Comparison of ENCODE assay signal across 9 mouse cellular contexts in the genomic region with DNA sequence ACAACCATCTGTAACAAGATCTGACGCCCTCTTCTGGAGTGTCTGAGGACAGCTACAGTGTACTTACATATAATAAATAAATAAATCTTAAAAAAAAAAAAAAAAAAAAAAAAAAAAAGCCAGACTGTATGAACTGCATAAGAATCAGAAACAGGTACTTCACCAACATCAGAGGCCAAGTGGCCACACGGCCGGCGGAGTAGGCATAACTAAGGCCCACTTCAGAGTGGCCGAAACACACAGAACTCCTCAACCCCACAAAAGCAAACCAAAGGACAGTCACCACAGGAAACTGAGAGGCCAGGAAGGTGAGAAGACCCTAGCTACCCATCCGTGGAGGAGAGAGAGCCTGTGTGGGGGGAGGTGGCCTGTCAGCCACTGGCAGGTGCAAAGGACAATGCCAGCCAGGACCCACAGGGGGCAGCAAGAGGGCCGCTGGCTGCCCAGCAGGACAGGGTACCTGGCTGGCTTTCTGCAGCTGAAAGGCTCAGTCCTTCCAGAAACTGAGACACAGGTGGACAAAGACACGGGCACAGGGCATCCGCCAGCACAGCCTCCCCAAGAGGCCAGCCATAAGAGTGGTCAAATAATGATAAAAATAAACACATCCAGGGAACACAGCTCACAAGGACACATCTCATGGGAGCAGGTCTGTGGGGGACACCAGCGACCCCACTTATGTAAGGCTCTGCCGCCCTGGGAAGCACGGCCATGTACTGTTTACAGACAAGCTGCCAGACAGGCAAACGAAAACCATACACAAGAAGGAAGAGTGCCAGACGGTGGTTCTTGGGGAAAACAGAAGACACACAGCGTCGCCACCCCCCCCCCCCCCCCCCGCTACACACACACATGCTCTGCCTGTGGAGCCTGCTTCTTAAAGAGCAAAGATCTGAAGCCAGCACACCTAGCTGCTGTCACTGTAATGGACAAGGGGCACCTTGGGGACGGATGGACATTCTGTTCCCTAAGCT. TPM values are rescaled to one million over a fixed set of nuclear protein-coding genes. Genes with fewer than 3 reads are reported as not detected.
DNase-seq lines count a peak whose midpoint lies in the region; ATAC-seq and TF ChIP-seq lines count a peak whose summit lies in the region.
"Had no signal": no experiment of that assay in that cellular context is flagged by ENCODE, and none has a peak within 500 bp of the region (broad histone marks: within the 10 kb centered on the region; RNA-seq: fewer than 3 reads in every experiment).

No protein-coding gene starts in this region.

- H3K79me2 ChIP-seq in MEL (ENCODE audit: control insufficient read depth, insufficient read depth, low read length, poor library complexity), result no peaks in the 10 kb centered on the region; the same call in 1 of the 2 replicates

- no peak for TF ChIP-seq EP300 in MEL (IDR thresholded peaks at IDR 0.05; ENCODE audit: low read depth in 1 of 2, low read length in 2 of 2)

- ATAC-seq in forebrain, embryonic 12.5 days (ENCODE audit: low FRiP score), result no peak
- no peak for ATAC-seq in midbrain, embryonic 14.5 days (ENCODE audit: low FRiP score, low TSS enrichment)

- no peak overlapping the region for H3K4me3 ChIP-seq in MEL (ENCODE audit: control insufficient read depth in 1 of 2, insufficient read depth in 1 of 2, low read depth in 2 of 2, low read length in 2 of 2)
- no peak overlapping the region for H3K4me3 ChIP-seq in forebrain, embryonic 12.5 days (replicated peaks)
- H3K4me3 ChIP-seq in midbrain, embryonic 14.5 days (replicated peaks; ENCODE audit: low read depth, low read length), result no peak overlapping the region
- H3K4me3 ChIP-seq: embryonic facial prominence, embryonic 15.5 days had no signal

- TF ChIP-seq POLR2A in MEL (IDR thresholded peaks at IDR 0.05; ENCODE audit: control insufficient read depth in 1 of 2, insufficient read depth in 1 of 2, low read depth in 1 of 2, low read length in 2 of 2, poor library complexity in 1 of 2), result no peak

- no peaks in the 10 kb centered on the region for H3K36me3 ChIP-seq in MEL (ENCODE audit: control insufficient read depth in 1 of 2, insufficient read depth in 2 of 2, low read length in 2 of 2)
- no peaks in the 10 kb centered on the region for H3K36me3 ChIP-seq in forebrain, embryonic 12.5 days (replicated peaks)
- H3K36me3 ChIP-seq in midbrain, embryonic 14.5 days (ENCODE audit: control insufficient read depth, insufficient read depth, low read length), result no peaks in the 10 kb centered on the region
- H3K36me3 ChIP-seq: embryonic facial prominence, embryonic 15.5 days had no signal

- no peak overlapping the region for H3K9ac ChIP-seq in MEL (ENCODE audit: control insufficient read depth, low read depth, low read length, poor library complexity, severe bottlenecking)
- no peak overlapping the region for H3K9ac ChIP-seq in forebrain, embryonic 12.5 days
- H3K9ac ChIP-seq in midbrain, embryonic 14.5 days (replicated peaks; ENCODE audit: low read length), result no peak overlapping the region
- H3K9ac ChIP-seq: embryonic facial prominence, embryonic 15.5 days had no signal

- peak; percentile 31 to 57 (median 37) for TF ChIP-seq CTCF in MEL (IDR thresholded peaks at IDR 0.05 in 2 of 3, conservative IDR thresholded peaks at IDR 0.05 in 1 of 3; ENCODE audit: control insufficient read depth in 1 of 3, insufficient read depth in 1 of 3, low read depth in 2 of 3, low read length in 3 of 3, poor library complexity in 1 of 3, severe bottlenecking in 1 of 3)

- peak; percentile 59 for DNase-seq in adrenal gland, adult 2 months
- DNase-seq in adrenal gland, postnatal 4 days (ENCODE audit: low spot score in 2 of 2), result no peak
- DNase-seq in MEL (ENCODE audit: low read depth, low spot score), result peak; percentile 14
- DNase-seq in kidney, adult 9 months, result peak; percentile 80
- DNase-seq in midbrain, embryonic 14.5 days, result no peak
- no peak for DNase-seq in spleen, postnatal 4 days (ENCODE audit: low spot score in 2 of 2)
- no peak for DNase-seq in embryo, embryonic 10.5 days (ENCODE audit: low spot score)

- H3K9me3 ChIP-seq in MEL (replicated peaks; ENCODE audit: insufficient read depth, low read length), result no peaks in the 10 kb centered on the region
- 0 out of 2 replicates have a peak, but pooled peaks cover 6% of the 10 kb centered on the region for H3K9me3 ChIP-seq in forebrain, embryonic 12.5 days
- no peaks in the 10 kb centered on the region for H3K9me3 ChIP-seq in midbrain, embryonic 14.5 days (ENCODE audit: control insufficient read depth, low read length)
- H3K9me3 ChIP-seq: embryonic facial prominence, embryonic 15.5 days had no signal

- no peak overlapping the region for H3K4me2 ChIP-seq in forebrain, embryonic 12.5 days
- no peak overlapping the region for H3K4me2 ChIP-seq in midbrain, embryonic 14.5 days (ENCODE audit: low read length)
- H3K4me2 ChIP-seq: embryonic facial prominence, embryonic 15.5 days had no signal

- no peak overlapping the region for H3K27ac ChIP-seq in MEL (ENCODE audit: control insufficient read depth, low read depth, low read length)
- H3K27ac ChIP-seq in forebrain, embryonic 12.5 days, result peak overlapping the region; percentile 53; the same call in 1 of the 2 replicates
- H3K27ac ChIP-seq in midbrain, embryonic 14.5 days (replicated peaks; ENCODE audit: low read depth, low read length), result peak overlapping the region; percentile 61
- H3K27ac ChIP-seq: embryonic facial prominence, embryonic 15.5 days had no signal

- no peaks in the 10 kb centered on the region for H3K27me3 ChIP-seq in MEL (ENCODE audit: control insufficient read depth in 1 of 2, insufficient read depth in 2 of 2, low read length in 2 of 2)
- no peaks in the 10 kb centered on the region for H3K27me3 ChIP-seq in forebrain, embryonic 12.5 days
- H3K27me3 ChIP-seq in midbrain, embryonic 14.5 days (ENCODE audit: control insufficient read depth, insufficient read depth, low read length), result no peaks in the 10 kb centered on the region
- H3K27me3 ChIP-seq: embryonic facial prominence, embryonic 15.5 days had no signal

- WGBS in forebrain, embryonic 12.5 days, result 63% methylated on average over 17 of the region's 18 CpGs
- WGBS in midbrain, embryonic 14.5 days, result 58% methylated on average over 17 of the region's 18 CpGs

- TF ChIP-seq RAD21 in MEL (IDR thresholded peaks at IDR 0.05; ENCODE audit: low read depth, low read length), result peak; percentile 3; the same call in 1 of the 2 replicates

- no peaks in the 10 kb centered on the region for H3K4me1 ChIP-seq in MEL (ENCODE audit: control insufficient read depth in 1 of 2, insufficient read depth in 2 of 2, low read length in 2 of 2)
- peaks cover 66% of the 10 kb centered on the region for H3K4me1 ChIP-seq in forebrain, embryonic 12.5 days
- peaks cover 22% of the 10 kb centered on the region for H3K4me1 ChIP-seq in midbrain, embryonic 14.5 days (ENCODE audit: control insufficient read depth, insufficient read depth, low read length)

TF ChIP-seq in MEL, 35 proteins besides CTCF, POLR2A, EP300 and RAD21:
- TF ChIP-seq ZNF384 (IDR thresholded peaks at IDR 0.05; ENCODE audit: low read depth, low read length), result no peak
- peak; percentile 32 for TF ChIP-seq SMC3 (IDR thresholded peaks at IDR 0.05; ENCODE audit: low read depth, low read length)

RNA-seq across cellular contexts. Expression of a gene that starts 44.1 kb away (rescaled TPM):
- total RNA-seq in adrenal gland, adult 2 months (2021), result 10 to 100 TPM; 19.0 to 26.9 TPM
- polyA plus RNA-seq in adrenal gland, adult 2 months (2012; rRNA removed), result 35.3 and 38.0 TPM in 2 replicates
- 10 to 100 TPM; 29.6 to 29.9 TPM for total RNA-seq in adrenal gland, postnatal 4 days (2021)
- total RNA-seq in MEL (2012; rRNA removed), result 15.9 and 19.8 TPM in 2 replicates
- 10 to 100 TPM in 1 of 2 experiments, not detected in 1; 24.8 TPM for polyA plus RNA-seq in MEL (2012; ENCODE audit: insufficient read depth in 1 of 2, insufficient read length in 2 of 2, low read depth in 1 of 2, low replicate concordance in 2 of 2, missing spikeins in 1 of 2)
- 10.7 and 14.7 TPM in 2 replicates for polyA plus RNA-seq in forebrain, embryonic 12.5 days (2016; fragmentation: Nextera tagmentation; extraction: Ambion mirVana)
- polyA plus RNA-seq in midbrain, embryonic 14.5 days (2014; fragmentation: Nextera tagmentation; extraction: Ambion mirVana), result 20.9 and 22.3 TPM in 2 replicates

RNA-seq across cellular contexts. Expression of a gene that starts 51.7 kb away (rescaled TPM):
- total RNA-seq in adrenal gland, adult 2 months (2021), result 10 to 100 TPM; 23.7 to 37.6 TPM
- 8.1 and 8.7 TPM in 2 replicates for polyA plus RNA-seq in adrenal gland, adult 2 months (2012; rRNA removed)
- 10 to 100 TPM; 43.9 to 45.8 TPM for total RNA-seq in adrenal gland, postnatal 4 days (2021)
- total RNA-seq in MEL (2012; rRNA removed), result 7.6 and 8.9 TPM in 2 replicates
- 10 to 100 TPM; 62.8 to 69.6 TPM for polyA plus RNA-seq in MEL (2012; ENCODE audit: insufficient read depth in 1 of 2, insufficient read length in 2 of 2, low read depth in 1 of 2, low replicate concordance in 2 of 2, missing spikeins in 1 of 2)
- 4.7 and 5.4 TPM in 2 replicates for polyA plus RNA-seq in forebrain, embryonic 12.5 days (2016; fragmentation: Nextera tagmentation; extraction: Ambion mirVana)
- 6.0 and 7.4 TPM in 2 replicates for polyA plus RNA-seq in midbrain, embryonic 14.5 days (2014; fragmentation: Nextera tagmentation; extraction: Ambion mirVana)

RNA-seq across cellular contexts. Expression of a gene that starts 52.0 kb away (rescaled TPM):
- total RNA-seq in adrenal gland, adult 2 months (2021), result 100 to 1,000 TPM; 109 to 117 TPM
- 9.2 and 11.0 TPM in 2 replicates for polyA plus RNA-seq in adrenal gland, adult 2 months (2012; rRNA removed)
- 100 to 1,000 TPM; 100 to 103 TPM for total RNA-seq in adrenal gland, postnatal 4 days (2021)
- total RNA-seq in MEL (2012; rRNA removed), result 38.4 and 40.1 TPM in 2 replicates
- polyA plus RNA-seq in MEL (2012; ENCODE audit: insufficient read depth in 1 of 2, insufficient read length in 2 of 2, low read depth in 1 of 2, low replicate concordance in 2 of 2, missing spikeins in 1 of 2), result 10 to 100 TPM in 1 of 2 experiments, not detected in 1; 59.9 TPM
- polyA plus RNA-seq in forebrain, embryonic 12.5 days (2016; fragmentation: Nextera tagmentation; extraction: Ambion mirVana), result 103 and 112 TPM in 2 replicates
- polyA plus RNA-seq in midbrain, embryonic 14.5 days (2014; fragmentation: Nextera tagmentation; extraction: Ambion mirVana), result 75.5 and 93.3 TPM in 2 replicates

Comparison
In these comparisons a context has a peak if more than half of its experiments do, and no peak if none do; other contexts are left out.
1. DNase-seq: peak in adrenal gland, adult 2 months (single experiment), MEL (single experiment) and kidney, adult 9 months (single experiment); none in adrenal gland, postnatal 4 days (0 of 2), midbrain, embryonic 14.5 days (single experiment), spleen, postnatal 4 days (0 of 2) and embryo, embryonic 10.5 days (single experiment).